In the genomic region with DNA sequence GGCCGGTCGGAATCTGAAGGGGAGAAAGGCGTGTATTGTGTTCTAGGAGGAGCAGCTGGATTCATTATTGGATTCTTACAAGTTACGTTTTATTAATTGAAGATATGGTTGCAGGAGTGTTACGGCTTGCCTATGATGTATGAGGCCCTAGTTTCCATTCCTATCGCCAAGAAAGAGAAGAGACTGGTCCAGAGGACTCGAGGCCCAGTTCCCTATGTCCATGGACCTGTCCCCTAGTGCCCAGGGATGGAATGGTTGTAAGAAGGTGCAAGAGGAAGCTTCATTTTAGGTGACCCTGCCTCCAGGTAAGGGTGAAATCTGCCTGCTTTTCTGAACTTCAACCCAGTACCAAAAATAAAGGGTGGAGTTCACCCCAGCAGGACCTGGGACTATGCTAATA, we compare ENCODE assay signal across 8 mouse cellular contexts. TPM values are rescaled to one million over a fixed set of nuclear protein-coding genes. Genes with fewer than 3 reads are reported as not detected.
DNase-seq lines count a peak whose midpoint lies in the region; ATAC-seq and TF ChIP-seq lines count a peak whose summit lies in the region.

No protein-coding gene starts in this region.

- 1% methylated on average over 7 of the region's 7 CpGs for WGBS in kidney, embryonic 16.5 days
- 1% methylated on average over 7 of the region's 7 CpGs for WGBS in hindbrain, embryonic 14.5 days
- WGBS in midbrain, postnatal 0 days, result under 1% methylated on average over 7 of the region's 7 CpGs

- H3K9me3 ChIP-seq in kidney, embryonic 16.5 days (ENCODE audit: low read length), result no peaks in the 10 kb centered on the region
- no peaks in the 10 kb centered on the region for H3K9me3 ChIP-seq in hindbrain, embryonic 14.5 days (ENCODE audit: control insufficient read depth, low read length)
- H3K9me3 ChIP-seq in midbrain, postnatal 0 days (ENCODE audit: low read length), result no peaks in the 10 kb centered on the region

- peak overlapping the region; percentile 100 for H3K9ac ChIP-seq in kidney, embryonic 16.5 days (replicated peaks; ENCODE audit: low read length)
- H3K9ac ChIP-seq in hindbrain, embryonic 14.5 days, result peak overlapping the region; percentile 98
- peak overlapping the region; percentile 98 for H3K9ac ChIP-seq in midbrain, postnatal 0 days (replicated peaks; ENCODE audit: low read length, poor library complexity, severe bottlenecking)

- no peak for DNase-seq in kidney, postnatal 36 days
- no peak for DNase-seq in hindbrain, embryonic 14.5 days (ENCODE audit: low spot score)
- DNase-seq in midbrain, postnatal 0 days (ENCODE audit: low spot score), result peak; percentile 32
- DNase-seq in right cerebral cortex, postnatal 36 days (ENCODE audit: low spot score in 2 of 2), result no peak
- no peak for DNase-seq in adrenal gland, adult 8-10 months
- DNase-seq in layer of hippocampus, postnatal 25 days (ENCODE audit: extremely low spot score in 1 of 2, low spot score in 1 of 2), result no peak

- peak overlapping the region; percentile 99 for H3K27ac ChIP-seq in kidney, embryonic 16.5 days (ENCODE audit: low read length)
- no peak overlapping the region for H3K27ac ChIP-seq in cortical plate, adult 2 months (ENCODE audit: insufficient read depth, low read length)
- H3K27ac ChIP-seq in hindbrain, embryonic 14.5 days, result peak overlapping the region; percentile 99
- H3K27ac ChIP-seq in midbrain, postnatal 0 days (ENCODE audit: low read depth, low read length), result peak overlapping the region; percentile 97

- peaks cover 34% of the 10 kb centered on the region for H3K4me1 ChIP-seq in kidney, embryonic 16.5 days (ENCODE audit: insufficient read depth, low read length)
- peaks cover 4% of the 10 kb centered on the region; the same call in 1 of the 2 replicates for H3K4me1 ChIP-seq in cortical plate, adult 2 months (ENCODE audit: control insufficient read depth, insufficient read depth, low read length)
- peaks cover 35% of the 10 kb centered on the region for H3K4me1 ChIP-seq in hindbrain, embryonic 14.5 days (replicated peaks; ENCODE audit: control insufficient read depth, insufficient read depth, low read length)
- H3K4me1 ChIP-seq in midbrain, postnatal 0 days (ENCODE audit: insufficient read depth, low read length), result peaks cover 13% of the 10 kb centered on the region; the same call in 1 of the 2 replicates

- TF ChIP-seq CTCF in cortical plate, adult 2 months (IDR thresholded peaks at IDR 0.05; ENCODE audit: extremely low read depth, insufficient read depth, low read length), result no peak
- TF ChIP-seq CTCF in midbrain, postnatal 0 days (IDR thresholded peaks at IDR 0.05), result peak; percentile 39

- peak overlapping the region; percentile 100 for H3K4me3 ChIP-seq in kidney, embryonic 16.5 days (ENCODE audit: low read length)
- H3K4me3 ChIP-seq in cortical plate, adult 2 months (ENCODE audit: insufficient read depth, low read length), result peak overlapping the region; percentile 61
- peak overlapping the region; percentile 99 for H3K4me3 ChIP-seq in hindbrain, embryonic 14.5 days (replicated peaks; ENCODE audit: low read length)
- peak overlapping the region; percentile 99 for H3K4me3 ChIP-seq in midbrain, postnatal 0 days (ENCODE audit: low read depth, low read length)

- H3K4me2 ChIP-seq in kidney, embryonic 16.5 days (replicated peaks; ENCODE audit: low read depth, low read length), result peak overlapping the region; percentile 88
- H3K4me2 ChIP-seq in hindbrain, embryonic 14.5 days (replicated peaks), result peak overlapping the region; percentile 87
- H3K4me2 ChIP-seq in midbrain, postnatal 0 days (ENCODE audit: low read depth, low read length, poor library complexity, severe bottlenecking), result peak overlapping the region; percentile 67

- no peak for ATAC-seq in kidney, embryonic 16.5 days (ENCODE audit: low FRiP score, low TSS enrichment)
- ATAC-seq in hindbrain, embryonic 14.5 days (ENCODE audit: low FRiP score), result no peak
- ATAC-seq in midbrain, postnatal 0 days (ENCODE audit: low FRiP score), result no peak

- H3K36me3 ChIP-seq in kidney, embryonic 16.5 days (ENCODE audit: insufficient read depth, low read length), result 0 out of 2 replicates have a peak, but pooled peaks cover 12% of the 10 kb centered on the region
- peaks cover 32% of the 10 kb centered on the region for H3K36me3 ChIP-seq in hindbrain, embryonic 14.5 days (replicated peaks; ENCODE audit: control insufficient read depth, insufficient read depth)
- peaks cover 18% of the 10 kb centered on the region for H3K36me3 ChIP-seq in midbrain, postnatal 0 days (ENCODE audit: insufficient read depth, low read length)

- TF ChIP-seq POLR2A in cortical plate, adult 2 months (IDR thresholded peaks at IDR 0.05; ENCODE audit: extremely low read depth, insufficient read depth, low read length), result no peak

- H3K27me3 ChIP-seq in kidney, embryonic 16.5 days (ENCODE audit: insufficient read depth, low read length), result no peaks in the 10 kb centered on the region
- no peaks in the 10 kb centered on the region for H3K27me3 ChIP-seq in hindbrain, embryonic 14.5 days (ENCODE audit: control insufficient read depth, insufficient read depth, low read length)
- no peaks in the 10 kb centered on the region for H3K27me3 ChIP-seq in midbrain, postnatal 0 days (ENCODE audit: insufficient read depth, low read length)

RNA-seq across cellular contexts. Expression of gene Ewsr1, which starts 1.2 kb away (rescaled TPM):
- polyA plus RNA-seq in kidney, embryonic 16.5 days (2015; fragmentation: Nextera tagmentation; extraction: Ambion mirVana), result 859 and 884 TPM in 2 replicates
- 345 and 350 TPM in 2 replicates for polyA plus RNA-seq in cortical plate, adult 2 months (2012; rRNA removed)
- 267 and 288 TPM in 2 replicates for polyA plus RNA-seq in hindbrain, embryonic 14.5 days (2014; fragmentation: Nextera tagmentation; extraction: Ambion mirVana)
- total RNA-seq in midbrain, postnatal 0 days (2014; rRNA removed), result 315 and 338 TPM in 2 replicates
- 353 and 371 TPM in 2 replicates for polyA plus RNA-seq in midbrain, postnatal 0 days (2015; fragmentation: Nextera tagmentation; extraction: Ambion mirVana)
- total RNA-seq in adrenal gland, adult 8-10 months (2022), result 100 to 1,000 TPM; 207 to 451 (median 331) TPM
- 100 to 1,000 TPM; 260 to 353 TPM for total RNA-seq in layer of hippocampus, postnatal 25 days (2021)

RNA-seq across cellular contexts. Expression of gene Rhbdd3, which starts 1.6 kb away (rescaled TPM):
- polyA plus RNA-seq in kidney, embryonic 16.5 days (2015; fragmentation: Nextera tagmentation; extraction: Ambion mirVana), result 35.1 and 39.0 TPM in 2 replicates
- 32.3 and 34.4 TPM in 2 replicates for polyA plus RNA-seq in cortical plate, adult 2 months (2012; rRNA removed)
- 39.7 and 44.5 TPM in 2 replicates for polyA plus RNA-seq in hindbrain, embryonic 14.5 days (2014; fragmentation: Nextera tagmentation; extraction: Ambion mirVana)
- 48.0 and 67.1 TPM in 2 replicates for total RNA-seq in midbrain, postnatal 0 days (2014; rRNA removed)
- 50.4 and 54.6 TPM in 2 replicates for polyA plus RNA-seq in midbrain, postnatal 0 days (2015; fragmentation: Nextera tagmentation; extraction: Ambion mirVana)
- total RNA-seq in adrenal gland, adult 8-10 months (2022), result 10 to 100 TPM; 19.8 to 31.3 (median 24.4) TPM
- 10 to 100 TPM; 20.7 to 23.6 TPM for total RNA-seq in layer of hippocampus, postnatal 25 days (2021)

RNA-seq across cellular contexts. Expression of gene Gas2l1, which starts 35.2 kb away (rescaled TPM):
- 28.4 and 28.7 TPM in 2 replicates for polyA plus RNA-seq in kidney, embryonic 16.5 days (2015; fragmentation: Nextera tagmentation; extraction: Ambion mirVana)
- 91.6 and 98.8 TPM in 2 replicates for polyA plus RNA-seq in cortical plate, adult 2 months (2012; rRNA removed)
- 24.9 and 28.9 TPM in 2 replicates for polyA plus RNA-seq in hindbrain, embryonic 14.5 days (2014; fragmentation: Nextera tagmentation; extraction: Ambion mirVana)
- 33.8 and 43.8 TPM in 2 replicates for total RNA-seq in midbrain, postnatal 0 days (2014; rRNA removed)
- polyA plus RNA-seq in midbrain, postnatal 0 days (2015; fragmentation: Nextera tagmentation; extraction: Ambion mirVana), result 17.6 and 18.5 TPM in 2 replicates
- 10 to 100 TPM; 39.6 to 61.2 (median 53.6) TPM for total RNA-seq in adrenal gland, adult 8-10 months (2022)
- total RNA-seq in layer of hippocampus, postnatal 25 days (2021), result 10 to 100 TPM; 92.4 to 95.2 TPM

RNA-seq across cellular contexts. Expression of gene Rasl10a, which starts 42.4 kb away (rescaled TPM):
- 2.9 and 3.0 TPM in 2 replicates for polyA plus RNA-seq in kidney, embryonic 16.5 days (2015; fragmentation: Nextera tagmentation; extraction: Ambion mirVana)
- polyA plus RNA-seq in cortical plate, adult 2 months (2012; rRNA removed), result 83.2 and 86.6 TPM in 2 replicates
- polyA plus RNA-seq in hindbrain, embryonic 14.5 days (2014; fragmentation: Nextera tagmentation; extraction: Ambion mirVana), result 1.0 and 1.8 TPM in 2 replicates
- total RNA-seq in midbrain, postnatal 0 days (2014; rRNA removed), result 3.1 and 6.2 TPM in 2 replicates
- polyA plus RNA-seq in midbrain, postnatal 0 days (2015; fragmentation: Nextera tagmentation; extraction: Ambion mirVana), result 3.6 and 4.6 TPM in 2 replicates
- under 1 TPM; 0.42 to 0.95 (median 0.59) TPM for total RNA-seq in adrenal gland, adult 8-10 months (2022)
- 10 to 100 TPM; 76.8 to 94.0 TPM for total RNA-seq in layer of hippocampus, postnatal 25 days (2021)

RNA-seq across cellular contexts. Expression of gene Emid1, which starts 51.8 kb away (rescaled TPM):
- polyA plus RNA-seq in kidney, embryonic 16.5 days (2015; fragmentation: Nextera tagmentation; extraction: Ambion mirVana), result 230 and 247 TPM in 2 replicates
- 8.1 and 9.9 TPM in 2 replicates for polyA plus RNA-seq in cortical plate, adult 2 months (2012; rRNA removed)
- polyA plus RNA-seq in hindbrain, embryonic 14.5 days (2014; fragmentation: Nextera tagmentation; extraction: Ambion mirVana), result 14.7 and 17.8 TPM in 2 replicates
- 4.8 and 10.8 TPM in 2 replicates for total RNA-seq in midbrain, postnatal 0 days (2014; rRNA removed)
- 14.5 and 16.9 TPM in 2 replicates for polyA plus RNA-seq in midbrain, postnatal 0 days (2015; fragmentation: Nextera tagmentation; extraction: Ambion mirVana)
- total RNA-seq in adrenal gland, adult 8-10 months (2022), result 1 to 10 TPM; 3.7 to 6.6 (median 3.9) TPM
- total RNA-seq in layer of hippocampus, postnatal 25 days (2021), result 10 to 100 TPM in 1 of 2 experiments, 1 to 10 TPM in 1; 8.8 to 10.6 TPM
